Mouse (Mus musculus) midbrain, embryonic 13.5 days (tissue): ENCODE measurements at regions not wholly inside any gene's neighbourhood (a gene's known extent, or its start where the extent isn't known, plus 50 kb on each side); places are given as distances from the start of the nearest gene placed in this dataset.

Source experiments
- ATAC-seq: fragments of 200-750 bp; cut with Nextera tagmentation; 2 replicates; pipeline ENCODE4 v1.8.0; 2017; ENCODE audit warnings: mild to moderate bottlenecking, moderate TSS enrichment, moderate library complexity
- H3K27ac ChIP-seq: fragments of 300-500 bp; sonication (generic); 2 replicates; pipeline ENCODE4 v1.5.1; 2015; ENCODE audit warnings: inconsistent platforms, mild to moderate bottlenecking, moderate library complexity
- H3K27me3 ChIP-seq: fragments of 300-500 bp; sonication (generic); 2 replicates; pipeline ENCODE4 v1.6.1; 2015; ENCODE audit warnings: mild to moderate bottlenecking, inconsistent platforms
- H3K36me3 ChIP-seq: fragments of 300-500 bp; sonication (generic); 2 replicates; pipeline ENCODE4 v1.6.1; 2015; ENCODE audit warnings: mild to moderate bottlenecking, inconsistent platforms
- H3K4me1 ChIP-seq: fragments of 300-500 bp; sonication (generic); replicated peaks from 2 replicates; pipeline ENCODE4 v1.6.1; 2015; ENCODE audit warnings: inconsistent platforms
- H3K4me2 ChIP-seq: fragments of 300-500 bp; sonication (generic); replicated peaks from 2 replicates; pipeline ENCODE4 v1.6.1; 2015; ENCODE audit warnings: moderate library complexity, mild to moderate bottlenecking, inconsistent platforms
- H3K4me3 ChIP-seq: fragments of 300-500 bp; sonication (generic); replicated peaks from 2 replicates; pipeline ENCODE4 v1.5.1; 2015; ENCODE audit warnings: mild to moderate bottlenecking, inconsistent platforms
- H3K9ac ChIP-seq: fragments of 300-500 bp; sonication (generic); replicated peaks from 2 replicates; pipeline ENCODE4 v1.6.1; 2015; ENCODE audit warnings: mild to moderate bottlenecking, inconsistent platforms
- H3K9me3 ChIP-seq: fragments of 300-500 bp; sonication (generic); 2 replicates; pipeline ENCODE4 v1.6.1; 2016; ENCODE audit warnings: mild to moderate bottlenecking, inconsistent platforms

DNA sequence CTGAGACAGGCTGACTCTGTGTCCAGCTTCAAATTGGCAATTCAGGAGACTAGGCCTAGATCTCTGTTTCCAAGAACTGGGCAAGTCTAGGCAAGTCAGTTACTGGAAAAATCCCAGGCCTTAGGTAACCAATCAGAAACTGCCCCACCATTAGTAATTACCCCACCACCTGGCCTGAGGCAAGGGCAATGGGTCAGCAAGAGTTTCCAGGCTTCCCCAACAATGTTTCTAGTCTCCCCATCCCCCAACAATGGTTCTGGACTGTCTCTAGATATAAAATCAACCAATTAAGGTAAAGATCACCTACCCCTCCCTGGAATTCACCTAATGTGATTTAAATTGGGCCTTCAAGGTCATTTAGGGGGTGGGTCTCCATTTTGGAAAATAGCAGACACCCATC lies 734.0 kb downstream of the Rps29 start:
- Histone ChIP-seq H3K4me3 (no peak overlapping the region), H3K9me3 (no peaks in the 10 kb centered on the region), H3K36me3 (no peaks in the 10 kb centered on the region), H3K27me3 (no peaks in the 10 kb centered on the region), H3K4me1 (no peaks in the 10 kb centered on the region), H3K27ac (no peak overlapping the region), H3K9ac (no peak overlapping the region), H3K4me2 (no peak overlapping the region)
- no peak for ATAC-seq
